Mouse (Mus musculus) B cell, adult 2 months (primary cell): ENCODE measurements around the gene Chodl.

Experiments
- DNase-seq, 2 experiments: peaks; one replicate each; pipeline ENCODE4 v3.0.0; 2022

The Chodl gene

GRCm38 (mm10) chr16:78930382-78931286, at the start of gene Chodl:
Gene Chodl (plus strand): TSS chr16:78930948.
- no peak for DNase-seq

- no peak for DNase-seq
These were observed 8.1 kb upstream of the Chodl start for GRCm38 (mm10) chr16:78922644-78923043.

GRCm38 (mm10) chr16:78931287-78932025, 708 bp downstream of the Chodl start:
- DNase-seq: no peak

- no peak for DNase-seq
These were observed 3.5 kb downstream of the Chodl start for GRCm38 (mm10) chr16:78934298-78934697.

GRCm38 (mm10) chr16:78937755-78938154, 7.0 kb downstream of the Chodl start:
- no peak for DNase-seq

GRCm38 (mm10) chr16:78950359-78950758, 19.6 kb downstream of the Chodl start:
- DNase-seq: no peak

- DNase-seq: no peak
These were observed 26.7 kb downstream of the Chodl start for GRCm38 (mm10) chr16:78957434-78957833.

GRCm38 (mm10) chr16:78969091-78969731, 38.5 kb downstream of the Chodl start:
- DNase-seq: no peak

GRCm38 (mm10) chr16:78974099-78974498, 43.4 kb downstream of the Chodl start:
- DNase-seq: no peak

GRCm38 (mm10) chr16:78976384-78976783, 45.6 kb downstream of the Chodl start:
- DNase-seq: no peak
